Mouse (Mus musculus) stomach, embryonic 14.5 days (tissue): ENCODE data around the gene Nxt2. TPM values are rescaled to one million over a fixed set of nuclear protein-coding genes. Genes with fewer than 3 reads are reported as not detected.
"Not testable (repeated sequence)": the region's sequence is repeated elsewhere in the genome, so short reads cannot be mapped to it uniquely, and the experiment has no call there.

Source experiments
- ATAC-seq: fragments of 200-750 bp; cut with Nextera tagmentation; 2 replicates; pipeline ENCODE4 v1.8.0; 2017; ENCODE audit warnings: low read depth, moderate TSS enrichment; ENCODE audit not compliant: insufficient number of reproducible peaks, insufficient read depth, low FRiP score
- H3K27ac ChIP-seq: fragments of 300-500 bp; sonication (generic); 2 replicates; pipeline ENCODE4 v1.5.1; 2014; ENCODE audit warnings: mild to moderate bottlenecking, low read length, moderate library complexity, mixed read lengths
- H3K27me3 ChIP-seq: fragments of 300-500 bp; sonication (generic); 2 replicates; pipeline ENCODE4 v1.6.1; 2014; ENCODE audit warnings: low read length, control low read depth, mixed read lengths; ENCODE audit not compliant: control insufficient read depth, insufficient read depth
- H3K36me3 ChIP-seq: fragments of 300-500 bp; sonication (generic); 2 replicates; pipeline ENCODE4 v1.6.1; 2014; ENCODE audit warnings: mild to moderate bottlenecking, control low read depth, low read length, moderate library complexity, mixed read lengths; ENCODE audit not compliant: control insufficient read depth, insufficient read depth
- H3K4me1 ChIP-seq: fragments of 300-500 bp; sonication (generic); 2 replicates; pipeline ENCODE4 v1.6.1; 2014; ENCODE audit warnings: low read length, control low read depth, mixed read lengths; ENCODE audit not compliant: control insufficient read depth, insufficient read depth
- H3K4me2 ChIP-seq: fragments of 300-500 bp; sonication (generic); replicated peaks from 2 replicates; pipeline ENCODE4 v1.6.1; 2014; ENCODE audit warnings: low read depth, low read length, control low read depth
- H3K4me3 ChIP-seq: fragments of 300-500 bp; sonication (generic); 2 replicates; pipeline ENCODE4 v1.5.1; 2014; ENCODE audit warnings: low read depth, low read length, control low read depth
- H3K9ac ChIP-seq: fragments of 300-500 bp; sonication (generic); replicated peaks from 2 replicates; pipeline ENCODE4 v1.6.1; 2014; ENCODE audit warnings: low read depth, mild to moderate bottlenecking, control low read depth, low read length, moderate library complexity, mixed read lengths
- H3K9me3 ChIP-seq: fragments of 300-500 bp; sonication (generic); 2 replicates; pipeline ENCODE4 v1.6.1; 2016; ENCODE audit warnings: low read depth, low read length, control low read depth; ENCODE audit not compliant: control insufficient read depth
- WGBS: fragments of 180-500 bp; shearing (Covaris S2); extraction: QIAGEN DNeasy Blood & Tissue Kit; methylation state at CpG from one replicate; pipeline ENCODE4 v1.1.7; 2014; 5-methylcytosine and 5-hydroxymethylcytosine counted together
- polyA plus RNA-seq: library from polyadenylated mRNA; unstranded; fragments of >200 nt; fragmentation: Nextera tagmentation; extraction: Ambion mirVana; gene quantifications from 2 replicates; pipeline ENCODE4 v1.2.1, GENCODE M21; 2014

Nxt2 gene
- polyA plus RNA-seq, 1 experiment from 2014 or later, result 26.2 TPM

DNA sequence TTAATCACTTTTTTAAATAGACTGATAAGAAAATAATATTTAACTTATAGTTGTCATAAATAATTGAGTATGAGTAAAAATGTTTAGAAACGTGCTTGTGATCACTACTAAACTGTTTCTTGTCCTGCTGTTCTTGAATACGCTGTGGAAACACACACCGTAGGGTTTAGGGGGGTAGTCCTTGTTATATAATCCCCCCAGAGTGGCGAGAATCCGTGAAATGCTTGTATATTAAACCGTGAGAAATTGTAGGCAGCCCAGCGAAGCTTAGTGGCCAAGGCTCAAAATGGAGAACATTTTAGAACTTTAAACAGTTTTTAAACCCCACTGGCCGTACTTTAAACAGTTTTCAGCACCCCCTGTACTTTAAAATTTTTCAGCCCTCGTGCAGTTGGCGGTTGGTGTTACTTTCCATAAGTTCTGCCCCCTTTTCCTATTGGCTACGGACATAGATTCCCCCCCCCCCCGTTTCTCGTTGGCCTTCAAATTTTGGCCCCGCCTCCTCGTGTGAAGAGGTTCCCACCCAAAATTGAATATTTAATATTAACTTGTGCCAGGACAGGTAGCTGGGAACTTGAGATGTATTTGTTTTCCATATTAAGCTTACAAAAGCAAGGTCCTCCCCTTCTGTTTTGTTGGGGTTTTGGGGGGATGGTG, 956 bp downstream of the Nxt2 start:
- Histone ChIP-seq H3K36me3 (no peaks in the 10 kb centered on the region), H3K27me3 (no peaks in the 10 kb centered on the region), H3K9ac (no peak overlapping the region), H3K4me2 (peak overlapping the region; percentile 36), H3K4me1 (no peaks in the 10 kb centered on the region), H3K4me3 (peak overlapping the region; percentile 41), H3K9me3 (no peaks in the 10 kb centered on the region), H3K27ac (peak overlapping the region; percentile 89)
- 25% methylated on average over 15 of the region's 15 CpGs for WGBS
- peak; percentile 68; the same call in 1 of the 2 replicates for ATAC-seq

DNA sequence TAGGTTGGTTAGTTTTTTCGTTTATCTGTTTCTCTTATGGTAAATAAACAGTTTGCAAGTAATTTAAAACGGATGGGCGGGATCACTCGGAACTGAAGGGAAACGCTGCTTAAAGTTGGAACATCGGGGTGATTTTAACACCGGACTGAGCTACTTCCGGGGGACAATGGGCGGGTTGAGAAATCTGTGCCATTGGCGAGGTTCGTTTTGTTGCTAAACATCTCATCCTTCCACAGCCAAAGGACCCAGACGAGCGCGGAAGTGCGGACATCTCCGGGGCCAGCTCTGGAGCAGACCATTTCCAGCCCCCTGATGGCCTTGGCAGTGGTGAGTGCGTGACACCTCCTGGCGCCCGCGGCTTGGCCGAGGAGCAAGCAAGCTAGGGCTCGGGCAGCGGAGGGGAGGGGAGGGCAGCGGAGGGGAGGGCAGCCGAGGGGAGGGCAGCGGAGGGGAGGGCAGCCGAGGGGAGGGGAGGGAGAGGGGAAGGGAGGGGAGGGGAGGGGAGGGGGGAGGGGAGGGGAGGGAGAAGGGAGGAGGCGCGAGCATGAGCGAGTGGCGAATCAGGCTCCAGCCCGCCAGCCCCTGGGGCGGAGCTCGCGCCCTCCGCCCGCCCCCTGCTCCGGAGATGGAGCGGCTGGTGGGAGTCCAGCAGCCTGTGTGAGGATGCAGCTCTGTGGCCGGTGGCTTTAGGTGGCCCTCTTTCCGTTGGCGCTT, 1.6 kb downstream of the Nxt2 start:
- H3K4me1 ChIP-seq, result no peaks in the 10 kb centered on the region
- peak overlapping the region; percentile 89 for H3K27ac ChIP-seq
- peak overlapping the region; percentile 36 for H3K4me2 ChIP-seq
- H3K9me3 ChIP-seq, result no peaks in the 10 kb centered on the region
- no peaks in the 10 kb centered on the region for H3K36me3 ChIP-seq
- H3K27me3 ChIP-seq, result no peaks in the 10 kb centered on the region
- ATAC-seq, result peak; percentile 93
- 25% methylated on average over 32 of the region's 42 CpGs for WGBS
- peak overlapping the region; percentile 25; the same call in 1 of the 2 replicates for H3K9ac ChIP-seq
- peak overlapping the region; percentile 41 for H3K4me3 ChIP-seq

DNA sequence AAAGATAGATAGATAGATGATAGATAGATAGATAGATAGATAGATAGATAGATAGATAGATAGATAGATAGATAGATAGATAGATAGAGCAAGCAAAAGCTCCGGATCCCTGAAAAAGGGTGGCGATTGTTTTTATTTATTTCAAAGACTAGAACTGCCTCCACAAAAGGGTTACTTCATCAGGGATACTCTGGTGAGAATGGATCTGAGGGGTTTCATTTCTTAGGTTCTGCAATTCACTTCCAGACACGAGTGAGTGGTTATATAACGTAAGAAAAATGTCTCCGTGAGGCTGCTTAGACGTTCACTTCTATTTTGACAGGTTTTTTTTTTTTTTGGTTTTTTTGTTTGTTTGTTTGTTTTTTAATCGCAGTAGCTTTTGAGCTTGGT, 2.2 kb downstream of the Nxt2 start:
- H3K36me3 ChIP-seq, result no peaks in the 10 kb centered on the region
- no peak for ATAC-seq

DNA sequence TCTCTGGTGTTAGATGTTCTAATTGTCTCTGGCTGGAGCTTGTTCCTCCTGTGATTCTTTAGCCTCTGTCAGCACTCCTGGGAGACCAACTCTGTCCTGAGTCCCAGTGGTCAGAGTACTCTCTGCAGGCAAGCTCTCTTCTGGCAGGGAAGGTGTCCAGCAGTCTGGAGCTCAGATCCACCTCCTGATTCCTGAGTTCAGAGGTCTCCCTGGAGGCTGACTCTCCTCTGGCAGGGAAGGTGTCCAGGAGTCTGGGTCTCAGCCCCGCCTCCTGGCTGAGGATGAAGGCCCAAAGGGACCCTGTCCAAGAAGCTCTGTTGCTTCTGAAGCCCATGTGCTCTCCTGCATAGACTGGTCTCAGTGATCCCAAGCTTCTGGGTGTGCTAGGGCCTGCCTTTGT, 9.6 kb downstream of the Nxt2 start:
- not testable (repeated sequence) for H3K27ac ChIP-seq, H3K9me3 ChIP-seq, H3K9ac ChIP-seq, H3K27me3 ChIP-seq, H3K4me2 ChIP-seq, H3K4me1 ChIP-seq, ATAC-seq, H3K4me3 ChIP-seq, H3K36me3 ChIP-seq
- 83% methylated on average over 1 of the region's 1 CpGs for WGBS

More for the DNA sequence above, 2.2 kb downstream of the Nxt2 start:
- Histone ChIP-seq H3K9ac (no peak overlapping the region), H3K9me3 (no peaks in the 10 kb centered on the region), H3K4me2 (peak overlapping the region; percentile 34), H3K4me3 (peak overlapping the region; percentile 41), H3K27me3 (no peaks in the 10 kb centered on the region), H3K4me1 (no peaks in the 10 kb centered on the region), H3K27ac (no peak overlapping the region)
- 33% methylated on average over 7 of the region's 7 CpGs for WGBS

DNA sequence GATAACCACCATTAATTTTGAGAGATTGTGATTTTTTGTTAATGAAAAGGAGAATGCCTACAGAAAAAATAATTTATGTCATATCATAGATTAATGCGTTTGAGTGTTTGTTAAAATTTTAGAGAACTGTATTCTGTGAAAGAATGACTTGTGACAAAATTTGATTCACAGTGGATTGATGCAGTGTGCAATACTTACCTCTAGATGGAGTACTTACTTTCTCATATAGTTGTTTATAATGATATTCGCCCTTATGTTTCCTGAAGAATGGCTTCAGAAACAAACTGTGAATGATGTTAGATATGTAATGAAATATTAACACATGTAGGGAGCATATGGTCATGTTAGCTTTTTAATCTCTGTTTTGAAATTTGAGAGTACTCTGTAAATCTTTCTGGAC, 10.5 kb downstream of the Nxt2 start:
- H3K4me2 ChIP-seq, result no peak overlapping the region
- no peak for ATAC-seq
- H3K9me3 ChIP-seq, result no peaks in the 10 kb centered on the region
- 50% methylated on average over 2 of the region's 2 CpGs for WGBS
- H3K27ac ChIP-seq, result no peak overlapping the region
- H3K9ac ChIP-seq, result no peak overlapping the region
- H3K4me1 ChIP-seq, result no peaks in the 10 kb centered on the region
- no peak overlapping the region for H3K4me3 ChIP-seq
- 0 out of 2 replicates have a peak, but pooled peaks cover 5% of the 10 kb centered on the region for H3K36me3 ChIP-seq
- H3K27me3 ChIP-seq, result no peaks in the 10 kb centered on the region

DNA sequence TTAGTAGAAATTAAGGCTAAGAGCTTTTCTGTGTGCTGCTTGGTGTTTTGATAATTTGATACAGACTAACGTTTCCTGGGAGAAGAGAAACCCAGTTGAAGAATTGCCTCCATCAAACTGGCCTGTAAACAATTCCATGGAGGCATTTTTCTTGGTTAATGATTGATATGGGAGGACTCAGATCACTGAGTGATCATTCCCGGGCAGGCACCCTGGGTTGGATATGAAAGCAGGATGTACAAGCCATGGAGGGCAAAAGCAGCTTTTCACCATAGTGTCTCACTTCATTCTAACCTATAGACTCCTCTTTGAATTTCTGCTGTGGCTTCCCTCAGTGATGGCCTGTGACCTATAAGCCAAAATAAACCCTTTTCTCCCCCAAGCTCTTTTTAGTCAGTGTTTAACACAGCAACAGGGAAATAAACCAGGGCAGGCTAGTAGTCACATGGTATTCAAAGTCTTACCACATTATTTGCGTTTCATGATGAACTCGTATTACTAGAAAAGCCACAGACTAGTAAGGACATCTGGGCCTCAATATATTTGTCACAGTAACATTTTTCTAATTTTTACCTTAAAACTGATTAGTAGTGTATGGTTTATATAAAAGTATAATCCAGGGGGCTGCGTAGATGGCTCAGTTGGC, 19.2 kb downstream of the Nxt2 start:
- Histone ChIP-seq H3K27ac (no peak overlapping the region), H3K4me3 (no peak overlapping the region), H3K27me3 (no peaks in the 10 kb centered on the region), H3K4me1 (no peaks in the 10 kb centered on the region), H3K36me3 (no peaks in the 10 kb centered on the region), H3K4me2 (no peak overlapping the region), H3K9ac (no peak overlapping the region), H3K9me3 (no peaks in the 10 kb centered on the region)
- no peak for ATAC-seq
- 66% methylated on average over 5 of the region's 5 CpGs for WGBS

DNA sequence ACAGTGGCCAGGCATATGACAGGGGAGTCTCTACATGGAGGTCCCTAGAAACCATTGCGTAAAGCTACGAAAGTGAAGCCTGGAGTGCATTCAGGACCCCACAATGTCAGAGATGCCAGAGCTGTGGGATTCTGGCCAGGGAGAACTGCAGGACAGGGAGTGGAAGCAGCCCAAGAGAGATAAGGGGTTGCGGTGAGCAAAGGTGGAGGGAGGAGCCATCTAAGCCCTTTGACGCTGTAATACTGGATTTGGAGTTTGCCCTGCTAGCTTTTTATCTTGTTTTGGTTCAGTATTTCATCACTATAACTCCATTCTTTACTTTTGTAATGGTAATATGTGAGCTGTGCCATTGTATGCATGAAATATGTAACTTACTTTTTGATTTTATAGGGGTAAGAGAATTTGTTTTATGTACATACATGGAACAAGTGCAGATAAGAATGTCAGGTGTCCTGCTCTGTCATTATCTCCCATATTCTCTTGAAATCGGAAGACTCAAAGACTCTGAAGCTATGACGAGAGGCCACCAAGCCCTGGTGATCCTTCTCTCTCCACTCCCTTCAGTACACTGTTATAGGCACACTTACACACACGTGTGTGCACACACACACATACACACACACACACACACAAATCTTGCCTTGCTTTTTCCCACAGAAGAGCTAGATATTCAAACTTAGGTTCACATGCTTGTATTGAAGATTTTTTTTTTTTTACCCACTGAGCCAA, 23.6 kb downstream of the Nxt2 start:
- no peaks in the 10 kb centered on the region for H3K4me1 ChIP-seq
- no peak overlapping the region for H3K4me2 ChIP-seq
- no peak overlapping the region for H3K27ac ChIP-seq
- no peak overlapping the region for H3K9ac ChIP-seq
- H3K9me3 ChIP-seq, result no peaks in the 10 kb centered on the region
- 77% methylated on average over 7 of the region's 7 CpGs for WGBS
- no peaks in the 10 kb centered on the region for H3K27me3 ChIP-seq
- no peaks in the 10 kb centered on the region for H3K36me3 ChIP-seq
- H3K4me3 ChIP-seq, result no peak overlapping the region
- no peak for ATAC-seq

DNA sequence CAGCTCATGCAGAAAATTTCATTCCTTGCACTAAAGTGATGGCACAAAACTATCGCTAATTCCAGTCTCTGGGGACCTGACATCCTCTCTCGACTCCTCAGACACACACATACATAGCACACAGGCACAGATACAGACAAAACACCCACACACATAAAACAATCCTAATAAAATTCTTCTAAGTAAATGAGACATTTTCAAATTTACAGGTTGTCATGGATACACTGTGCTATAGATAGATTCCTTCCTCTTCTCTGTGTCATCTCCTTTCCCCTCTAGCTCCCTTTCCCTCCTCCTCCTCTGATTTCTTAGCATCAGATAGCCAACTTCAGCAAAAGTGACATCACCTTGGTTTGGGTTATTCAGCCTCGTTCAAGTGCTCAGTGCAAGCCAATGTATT, 49.5 kb downstream of the Nxt2 start:
- no peak overlapping the region for H3K9ac ChIP-seq
- H3K4me3 ChIP-seq, result no peak overlapping the region
- H3K36me3 ChIP-seq, result no peaks in the 10 kb centered on the region
- H3K27ac ChIP-seq, result peak overlapping the region; percentile 28; the same call in 1 of the 2 replicates
- 53% methylated on average over 3 of the region's 3 CpGs for WGBS
- no peak overlapping the region for H3K4me2 ChIP-seq
- no peak for ATAC-seq
- 0 out of 2 replicates have a peak, but pooled peaks cover 3% of the 10 kb centered on the region for H3K4me1 ChIP-seq
- no peaks in the 10 kb centered on the region for H3K9me3 ChIP-seq
- H3K27me3 ChIP-seq, result no peaks in the 10 kb centered on the region
